Mouse (Mus musculus) layer of hippocampus, postnatal 25 days (tissue): ENCODE measurements around the gene Arf5. TPM values are rescaled to one million over a fixed set of nuclear protein-coding genes. Genes with fewer than 3 reads are reported as not detected.

Experiments
- DNase-seq, 2 experiments: peaks; one replicate each; pipeline ENCODE4 v3.0.0; 2022; ENCODE audit warnings: mixed read lengths in 2 of 2, low spot score in 1 of 2; ENCODE audit errors: extremely low spot score in 1 of 2
- total RNA-seq, 2 experiments: library from RNA; stranded (reverse); gene quantifications; 2 replicates each; pipeline ENCODE4 v1.2.3; 2021

Gene Arf5
- total RNA-seq, 2 experiments from 2014 or later = 327 to 334 TPM

GRCm38 (mm10) chr6:28427096-28427839 is 3.9 kb downstream of the Arf5 start, which contains the start of gene Fscn3:
Gene Fscn3 (plus strand): TSS chr6:28427789.
- DNase-seq = no peak

GRCm38 (mm10) chr6:28428290-28428689 is 4.9 kb downstream of the Arf5 start, which contains the start of gene Gcc1:
Gene Gcc1 (minus strand): TSS chr6:28428390.
- DNase-seq = no peak

- no peak for DNase-seq
Measured at GRCm38 (mm10) chr6:28429870-28430269, 6.5 kb downstream of the Arf5 start.

GRCm38 (mm10) chr6:28430795-28431537 is 7.6 kb downstream of the Arf5 start:
- DNase-seq = no peak

GRCm38 (mm10) chr6:28431538-28431855 is 8.1 kb downstream of the Arf5 start:
- no peak for DNase-seq

DNA sequence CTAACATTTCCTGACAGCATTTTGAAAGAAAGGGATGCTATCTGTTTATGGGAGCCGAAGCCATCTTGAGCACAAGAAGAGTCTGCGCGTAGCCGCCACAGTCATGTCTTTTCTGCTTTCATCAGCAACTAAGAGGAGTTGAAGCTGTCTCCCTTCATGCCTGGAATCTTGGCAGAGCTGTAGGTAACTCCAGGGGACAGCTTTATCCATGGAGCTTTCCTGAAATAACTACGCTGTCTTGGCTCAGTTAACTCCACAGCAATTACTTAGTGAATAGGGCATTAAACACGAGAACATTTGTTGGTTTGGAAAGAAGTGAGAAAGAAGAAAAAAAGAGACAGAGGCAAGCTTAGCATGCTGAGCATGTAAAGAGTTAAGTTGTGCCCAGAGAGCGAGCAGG is 24.6 kb downstream of the Arf5 start:
- no peak for DNase-seq

- no peak for DNase-seq
Measured at GRCm38 (mm10) chr6:28449253-28449652, 25.9 kb downstream of the Arf5 start, which contains the start of gene Pax4. Gene Pax4 (minus strand): TSS chr6:28449353.

DNA sequence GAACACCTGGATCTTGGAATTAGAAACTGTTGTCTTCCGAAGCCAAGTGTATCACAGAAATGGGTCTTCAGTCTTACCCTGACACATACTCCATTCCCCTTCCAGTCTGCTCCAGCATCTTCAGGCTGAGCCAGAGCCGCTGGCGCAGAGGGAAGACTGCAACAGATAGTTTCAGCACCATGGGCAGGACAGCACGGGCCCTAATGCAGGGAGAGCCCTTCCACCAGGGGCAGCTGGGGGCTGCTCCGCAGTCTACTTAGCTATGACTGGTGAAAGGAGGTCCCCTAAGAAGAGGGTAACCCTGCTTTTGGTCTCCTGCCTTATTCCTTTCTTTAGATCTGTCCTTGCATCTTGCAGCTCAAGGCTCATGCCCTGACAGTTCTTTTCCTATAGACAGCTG is 27.1 kb downstream of the Arf5 start:
- no peak for DNase-seq

- DNase-seq = no peak
Measured at GRCm38 (mm10) chr6:28450977-28451376, 27.6 kb downstream of the Arf5 start.

DNA sequence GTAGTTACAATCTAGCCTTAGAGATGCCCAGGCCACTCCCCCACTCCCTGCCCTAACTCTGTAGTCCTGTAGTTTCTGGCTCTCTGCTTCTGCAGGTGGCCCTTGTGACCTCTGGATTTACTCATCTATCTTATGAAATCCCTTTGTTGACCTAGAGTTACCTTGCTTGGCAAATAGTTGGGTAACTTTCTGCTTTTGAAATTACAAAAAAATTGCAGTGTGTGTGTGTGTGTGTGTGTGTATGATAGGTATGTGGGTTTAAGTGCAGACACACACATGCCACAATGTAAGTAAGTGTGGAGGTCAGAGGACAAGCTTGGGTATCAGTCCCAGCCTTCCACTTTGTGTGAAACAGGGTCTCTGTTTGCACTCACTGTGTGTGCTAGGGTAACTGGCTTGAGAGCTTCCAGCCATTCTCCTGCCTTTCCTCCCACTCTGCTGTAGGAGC is 35.9 kb downstream of the Arf5 start:
- DNase-seq = no peak

DNA sequence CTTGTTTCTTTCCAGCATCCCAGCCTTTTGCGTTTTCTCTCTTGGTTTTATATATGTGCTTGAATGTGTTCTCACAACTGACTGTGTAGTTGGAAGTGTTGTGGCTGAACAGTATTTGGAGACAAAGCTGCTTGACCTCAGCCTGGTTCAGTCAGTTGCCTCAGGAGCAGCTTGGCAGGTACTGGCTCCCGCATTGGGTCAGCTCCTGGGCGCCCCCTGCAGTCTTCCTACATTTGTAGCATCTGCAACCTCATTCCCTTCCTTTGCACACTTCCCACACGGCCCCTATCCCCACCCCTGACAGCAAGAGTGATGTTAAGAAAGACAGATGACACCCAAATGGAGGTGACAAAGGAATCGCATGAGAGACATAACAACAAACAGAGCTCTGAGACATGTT is 37.2 kb downstream of the Arf5 start:
- DNase-seq = peak; percentile 20 to 81

- DNase-seq = no peak
Measured at GRCm38 (mm10) chr6:28464630-28465029, 41.3 kb downstream of the Arf5 start.

GRCm38 (mm10) chr6:28470017-28470602 is 46.8 kb downstream of the Arf5 start:
- no peak for DNase-seq

DNA sequence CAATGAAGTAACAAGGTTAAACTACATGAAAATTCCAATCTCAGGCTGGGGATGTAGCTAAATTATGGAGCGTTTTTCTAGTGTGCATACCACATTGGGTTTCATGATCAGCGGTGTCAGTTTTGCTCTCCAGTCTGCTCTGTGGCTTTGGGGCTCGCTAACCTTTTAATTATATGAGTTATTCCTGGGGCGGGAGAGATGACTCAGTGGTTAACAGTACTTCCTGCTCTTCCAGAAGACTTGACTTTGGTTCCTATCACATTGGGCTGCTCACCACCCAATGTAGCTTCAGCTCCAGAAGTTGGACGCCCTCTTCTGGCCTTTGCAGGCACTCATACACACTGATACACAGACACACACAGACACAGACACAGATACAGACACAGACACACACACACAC is 47.3 kb downstream of the Arf5 start:
- DNase-seq = no peak

- DNase-seq = no peak
Measured at GRCm38 (mm10) chr6:28471284-28472035, 48.1 kb downstream of the Arf5 start.

DNA sequence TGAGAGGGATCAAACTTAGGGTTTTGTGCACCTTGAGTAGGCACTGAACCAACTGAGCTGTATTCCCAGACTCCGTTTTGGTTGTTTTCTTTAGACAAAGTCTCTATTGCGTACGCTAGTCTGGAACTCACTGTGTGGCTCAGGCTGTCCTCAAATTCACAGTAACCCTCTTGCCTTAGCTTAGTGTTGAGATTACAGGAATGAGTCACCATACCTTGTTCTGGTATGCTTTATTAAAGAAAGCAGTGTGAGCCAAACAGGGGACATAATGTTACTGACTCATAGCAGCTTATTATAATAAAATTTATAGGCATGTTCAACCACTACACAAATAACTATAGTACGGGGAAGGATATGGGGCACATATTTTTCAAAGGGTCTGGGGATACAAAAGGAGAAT is 50.9 kb downstream of the Arf5 start:
- no peak for DNase-seq

GRCm38 (mm10) chr6:28474839-28475238 is 51.5 kb downstream of the Arf5 start, which contains the start of gene Snd1:
Gene Snd1 (plus strand): TSS chr6:28475139.
- no peak for DNase-seq
